Mouse (Mus musculus): ENCODE measurements at regions not wholly inside any gene's neighbourhood (a gene's known extent, or its start where the extent isn't known, plus 50 kb on each side); places are given as distances from the start of the nearest gene placed in this dataset.

- Histone ChIP-seq H3K27ac (peak overlapping the region; percentile 55; the same call in 1 of the 2 replicates), H3K4me3 (no peak overlapping the region)
- TF ChIP-seq CTCF (conservative IDR thresholded peaks at IDR 0.05) = no peak
- peak in 1 of 2 experiments; percentile 35 for DNase-seq (ENCODE audit: low spot score in 2 of 2)
Measured at GRCm38 (mm10) chr10:95040258-95040895, 95.7 kb upstream of the Plxnc1 start.

GRCm38 (mm10) chr10:95036043-95036697 is 91.5 kb upstream of the Plxnc1 start:
- TF ChIP-seq CTCF (conservative IDR thresholded peaks at IDR 0.05) = no peak
- DNase-seq (ENCODE audit: low spot score in 2 of 2) = no peak
- H3K4me3 ChIP-seq = no peak overlapping the region
- H3K27ac ChIP-seq = peak overlapping the region; percentile 43; the same call in 1 of the 2 replicates

- Histone ChIP-seq H3K27ac (no peak overlapping the region), H3K4me3 (no peak overlapping the region)
- peak; percentile 45 to 77 for DNase-seq (ENCODE audit: low spot score in 2 of 2)
- TF ChIP-seq CTCF (conservative IDR thresholded peaks at IDR 0.05) = no peak
Measured at GRCm38 (mm10) chr10:95035371-95035770, 90.7 kb upstream of the Plxnc1 start.

- Histone ChIP-seq H3K27ac (no peak overlapping the region), H3K4me3 (no peak overlapping the region)
- no peak for TF ChIP-seq CTCF (conservative IDR thresholded peaks at IDR 0.05)
- DNase-seq (ENCODE audit: low spot score in 2 of 2) = no peak
Measured at GRCm38 (mm10) chr10:95034566-95034965, 89.9 kb upstream of the Plxnc1 start.

GRCm38 (mm10) chr10:95032760-95033716 is 88.4 kb upstream of the Plxnc1 start:
- H3K4me3 ChIP-seq = no peak overlapping the region
- TF ChIP-seq CTCF (conservative IDR thresholded peaks at IDR 0.05) = no peak
- DNase-seq (ENCODE audit: low spot score in 2 of 2) = peak in 1 of 2 experiments; percentile 32
- peak overlapping the region; percentile 48; the same call in 1 of the 2 replicates for H3K27ac ChIP-seq

- DNase-seq (ENCODE audit: low spot score in 2 of 2) = no peak
- no peak for TF ChIP-seq CTCF (conservative IDR thresholded peaks at IDR 0.05)
- no peak overlapping the region for H3K4me3 ChIP-seq
- no peak overlapping the region for H3K27ac ChIP-seq
Measured at GRCm38 (mm10) chr10:95031371-95031770, 86.7 kb upstream of the Plxnc1 start.

GRCm38 (mm10) chr10:95030801-95031200 is 86.2 kb upstream of the Plxnc1 start:
- no peak for DNase-seq (ENCODE audit: low spot score in 2 of 2)
- Histone ChIP-seq H3K4me3 (no peak overlapping the region), H3K27ac (no peak overlapping the region)
- no peak for TF ChIP-seq CTCF (conservative IDR thresholded peaks at IDR 0.05)

- Histone ChIP-seq H3K4me3 (no peak overlapping the region), H3K27ac (no peak overlapping the region)
- no peak for DNase-seq (ENCODE audit: low spot score in 2 of 2)
- no peak for TF ChIP-seq CTCF (conservative IDR thresholded peaks at IDR 0.05)
Measured at GRCm38 (mm10) chr10:95029554-95029953, 84.9 kb upstream of the Plxnc1 start.

GRCm38 (mm10) chr10:95025569-95026327 is 81.1 kb upstream of the Plxnc1 start:
- TF ChIP-seq CTCF (conservative IDR thresholded peaks at IDR 0.05) = no peak
- no peak overlapping the region for H3K27ac ChIP-seq
- no peak overlapping the region for H3K4me3 ChIP-seq
- DNase-seq (ENCODE audit: low spot score in 2 of 2) = no peak

- no peak overlapping the region for H3K4me3 ChIP-seq
- TF ChIP-seq CTCF (conservative IDR thresholded peaks at IDR 0.05) = no peak
- H3K27ac ChIP-seq = no peak overlapping the region
- no peak for DNase-seq (ENCODE audit: low spot score in 2 of 2)
Measured at GRCm38 (mm10) chr10:95021209-95021608, 76.6 kb upstream of the Plxnc1 start.

- Histone ChIP-seq H3K4me3 (no peak overlapping the region), H3K27ac (no peak overlapping the region)
- TF ChIP-seq CTCF (conservative IDR thresholded peaks at IDR 0.05) = no peak
- no peak for DNase-seq (ENCODE audit: low spot score in 2 of 2)
Measured at GRCm38 (mm10) chr10:95016896-95017295, 72.3 kb upstream of the Plxnc1 start.

- no peak for DNase-seq (ENCODE audit: low spot score in 2 of 2)
- no peak for TF ChIP-seq CTCF (conservative IDR thresholded peaks at IDR 0.05)
- Histone ChIP-seq H3K4me3 (no peak overlapping the region), H3K27ac (no peak overlapping the region)
Measured at GRCm38 (mm10) chr10:95015298-95015951, 70.8 kb upstream of the Plxnc1 start.

All from layer of hippocampus, adult 2 months (tissue).